Mouse (Mus musculus): ENCODE results near the gene Ppp1r1a. TPM values are rescaled to one million over a fixed set of nuclear protein-coding genes. Genes with fewer than 3 reads are reported as not detected.
A peak's percentile ranks its signal among the peaks of the same experiment; 100 is the strongest.

Gene Ppp1r1a
- total RNA-seq, 2 experiments from 2014 or later, result 10.5 to 12.0 TPM

- DNase-seq (ENCODE audit: low spot score), result no peak
- intact Hi-C loops (cut with DNase I), result no loop called here
These were observed 19.0 kb downstream of the Ppp1r1a start for GRCm38 (mm10) chr15:103518600-103519385.

- no peak for DNase-seq (ENCODE audit: low spot score)
- intact Hi-C loops (cut with DNase I), result no loop called here
These were observed 22.9 kb downstream of the Ppp1r1a start for GRCm38 (mm10) chr15:103514914-103515313.

- DNase-seq (ENCODE audit: low spot score), result peak; percentile 60
- intact Hi-C loops (cut with DNase I), result no loop called here
These were observed 23.7 kb downstream of the Ppp1r1a start for GRCm38 (mm10) chr15:103514119-103514518.

GRCm38 (mm10) chr15:103513621-103514031 is 24.2 kb downstream of the Ppp1r1a start:
- intact Hi-C loops (cut with DNase I), result no loop called here
- DNase-seq (ENCODE audit: low spot score), result no peak

GRCm38 (mm10) chr15:103511652-103512051 is 26.2 kb downstream of the Ppp1r1a start:
- DNase-seq (ENCODE audit: low spot score), result no peak
- intact Hi-C loops (cut with DNase I), result no loop called here

GRCm38 (mm10) chr15:103509317-103509716 is 28.5 kb downstream of the Ppp1r1a start:
- intact Hi-C loops (cut with DNase I), result no loop called here
- no peak for DNase-seq (ENCODE audit: low spot score)

- intact Hi-C loops (cut with DNase I), result no loop called here
- no peak for DNase-seq (ENCODE audit: low spot score)
These were observed 34.1 kb downstream of the Ppp1r1a start for GRCm38 (mm10) chr15:103503660-103504059.

GRCm38 (mm10) chr15:103503251-103503600 is 34.6 kb downstream of the Ppp1r1a start:
- intact Hi-C loops (cut with DNase I), result no loop called here
- DNase-seq (ENCODE audit: low spot score), result no peak

GRCm38 (mm10) chr15:103502435-103503250 is 35.2 kb downstream of the Ppp1r1a start, which contains the start of gene Pde1b:
TSS of gene Pde1b (plus strand) at chr15:103503034.
- no peak for DNase-seq (ENCODE audit: low spot score)
- intact Hi-C loops (cut with DNase I), result no loop called here

GRCm38 (mm10) chr15:103501186-103501585 is 36.6 kb downstream of the Ppp1r1a start:
- DNase-seq (ENCODE audit: low spot score), result no peak
- intact Hi-C loops (cut with DNase I), result no loop called here

- DNase-seq (ENCODE audit: low spot score), result no peak
- intact Hi-C loops (cut with DNase I), result no loop called here
These were observed 37.1 kb downstream of the Ppp1r1a start for GRCm38 (mm10) chr15:103500723-103501122.

- intact Hi-C loops (cut with DNase I), result no loop called here
- no peak for DNase-seq (ENCODE audit: low spot score)
These were observed 39.6 kb downstream of the Ppp1r1a start for GRCm38 (mm10) chr15:103498157-103498556.

- no peak for DNase-seq (ENCODE audit: low spot score)
- intact Hi-C loops (cut with DNase I), result no loop called here
These were observed 41.3 kb downstream of the Ppp1r1a start for GRCm38 (mm10) chr15:103496204-103497140.

GRCm38 (mm10) chr15:103488336-103488735 is 49.5 kb downstream of the Ppp1r1a start:
- no peak for DNase-seq (ENCODE audit: low spot score)
- intact Hi-C loops (cut with DNase I), result no loop called here

GRCm38 (mm10) chr15:103486658-103487057 is 51.1 kb downstream of the Ppp1r1a start:
- DNase-seq (ENCODE audit: low spot score), result no peak
- intact Hi-C loops (cut with DNase I), result no loop called here

GRCm38 (mm10) chr15:103485106-103485505 is 52.7 kb downstream of the Ppp1r1a start:
- intact Hi-C loops (cut with DNase I), result no loop called here
- DNase-seq (ENCODE audit: low spot score), result no peak

- DNase-seq (ENCODE audit: low spot score), result no peak
- intact Hi-C loops (cut with DNase I), result no loop called here
These were observed 53.3 kb downstream of the Ppp1r1a start for GRCm38 (mm10) chr15:103484490-103484889.

GRCm38 (mm10) chr15:103482488-103482887 is 55.3 kb downstream of the Ppp1r1a start:
- intact Hi-C loops (cut with DNase I), result no loop called here
- DNase-seq (ENCODE audit: low spot score), result no peak
